Mouse (Mus musculus) cerebellum, postnatal 25 days (tissue): Measurements from ENCODE around the gene Slitrk1.

Experiments used
- DNase-seq, 2 experiments: peaks; one replicate each; pipeline ENCODE4 v3.0.0; 2021; ENCODE audit warnings: mixed read lengths in 2 of 2

Gene Slitrk1

DNA sequence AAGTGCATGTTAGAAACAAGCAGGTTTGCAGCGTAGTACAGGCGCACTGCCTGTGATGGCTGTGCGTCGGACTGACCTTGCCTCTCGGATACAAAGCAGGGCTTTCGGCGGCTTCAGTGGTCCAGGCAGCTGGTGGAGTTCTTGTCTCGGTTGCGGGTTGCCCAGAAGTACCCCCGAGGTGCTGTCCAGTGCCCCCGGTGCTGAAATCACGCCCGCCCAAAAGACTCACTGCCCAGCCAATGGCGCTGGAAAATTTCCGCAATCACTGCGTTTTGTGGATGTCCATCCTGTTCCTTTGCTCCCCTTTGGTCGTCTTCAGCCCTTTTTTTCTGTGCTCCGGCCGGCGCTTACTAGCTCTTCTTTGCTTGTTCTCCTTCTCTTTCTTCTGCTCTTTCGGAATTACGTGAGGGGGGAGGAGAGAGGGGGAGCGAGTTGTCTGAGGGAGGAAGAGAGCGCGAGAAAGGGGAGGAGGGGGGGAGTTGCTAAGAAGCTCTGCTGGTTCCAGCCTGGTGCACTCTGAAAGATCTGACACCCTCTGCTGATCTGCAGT is at the start of gene Slitrk1:
Gene Slitrk1, minus strand, starts transcription at position 445 of the 550 bp plus-strand sequence.
- peak; percentile 83 to 84 for DNase-seq

GRCm38 (mm10) chr14:108935777-108936176 is 21.8 kb upstream of the Slitrk1 start:
- DNase-seq, result no peak

- DNase-seq, result peak; percentile 18 to 30
Observed at GRCm38 (mm10) chr14:108914336-108914735, 378 bp upstream of the Slitrk1 start.

DNA sequence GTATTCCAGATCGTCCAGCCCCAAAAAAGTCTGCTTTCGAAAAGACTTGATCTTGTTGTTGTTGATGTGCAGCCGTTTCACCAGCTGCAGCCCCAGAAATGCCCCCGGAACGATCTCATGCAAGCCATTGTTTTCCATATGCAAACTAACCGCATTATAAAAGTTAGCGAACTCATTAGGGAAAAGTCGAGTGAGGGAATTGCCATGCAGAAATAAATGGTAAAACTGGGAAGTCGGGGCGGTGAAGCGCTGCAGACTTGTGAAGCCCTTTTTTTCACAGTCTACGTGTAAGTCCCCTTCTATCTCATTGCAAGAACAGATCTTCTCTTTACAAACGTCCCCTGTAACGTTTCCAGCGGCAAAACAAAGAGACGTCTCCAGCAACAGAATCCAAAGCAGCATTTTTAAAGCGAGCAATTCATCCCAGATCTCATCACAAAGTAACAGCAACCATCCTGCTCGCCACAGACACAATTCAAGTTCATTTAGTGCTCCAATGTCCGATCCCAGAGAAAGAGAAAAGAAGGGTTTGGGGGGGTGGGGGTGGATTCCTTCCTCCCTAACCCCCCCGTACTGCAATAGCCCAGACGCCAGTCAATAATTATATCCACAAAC is 975 bp downstream of the Slitrk1 start:
- peak in 1 of 2 experiments; percentile 62 for DNase-seq

GRCm38 (mm10) chr14:108912021-108912875 is 1.7 kb downstream of the Slitrk1 start:
- DNase-seq, result peak; percentile 87 to 88

- DNase-seq, result peak; percentile 84 to 86
Observed at GRCm38 (mm10) chr14:108911138-108911841, 2.7 kb downstream of the Slitrk1 start.

GRCm38 (mm10) chr14:108910449-108911137 is 3.4 kb downstream of the Slitrk1 start:
- DNase-seq, result peak in 1 of 2 experiments; percentile 59

GRCm38 (mm10) chr14:108909336-108909953 is 4.5 kb downstream of the Slitrk1 start:
- DNase-seq, result peak; percentile 29 to 44

GRCm38 (mm10) chr14:108898601-108899000 is 15.4 kb downstream of the Slitrk1 start:
- peak; percentile 57 to 75 for DNase-seq

- DNase-seq, result peak; percentile 41 to 56
Observed at GRCm38 (mm10) chr14:108895456-108895855, 18.5 kb downstream of the Slitrk1 start.

- peak in 1 of 2 experiments; percentile 17 for DNase-seq
Observed at GRCm38 (mm10) chr14:108867816-108868215, 46.1 kb downstream of the Slitrk1 start.

GRCm38 (mm10) chr14:108864631-108865030 is 49.3 kb downstream of the Slitrk1 start:
- no peak for DNase-seq

- no peak for DNase-seq
Observed at GRCm38 (mm10) chr14:108859310-108859709, 54.6 kb downstream of the Slitrk1 start.
